Mouse (Mus musculus) intestine, postnatal 0 days (tissue): ENCODE measurements around the gene Nrxn1. TPM values are rescaled to one million over a fixed set of nuclear protein-coding genes. Genes with fewer than 3 reads are reported as not detected.

Experiments used
- ATAC-seq: fragments of 200-750 bp; cut with Nextera tagmentation; 2 replicates; pipeline ENCODE4 v1.8.0; 2017; ENCODE audit warnings: mild to moderate bottlenecking, moderate TSS enrichment, moderate library complexity
- H3K27ac ChIP-seq: fragments of 300-500 bp; sonication (generic); 2 replicates; pipeline ENCODE4 v1.5.1; 2014; ENCODE audit warnings: mild to moderate bottlenecking, low read depth, low read length, moderate library complexity
- H3K27me3 ChIP-seq: fragments of 300-500 bp; sonication (generic); replicated peaks from 2 replicates; pipeline ENCODE4 v1.6.1; 2014; ENCODE audit warnings: low read length, mixed read lengths; ENCODE audit not compliant: control insufficient read depth, insufficient read depth
- H3K36me3 ChIP-seq: fragments of 300-500 bp; sonication (generic); 2 replicates; pipeline ENCODE4 v1.6.1; 2014; ENCODE audit warnings: mild to moderate bottlenecking, moderate library complexity; ENCODE audit not compliant: control insufficient read depth, insufficient read depth
- H3K4me1 ChIP-seq: fragments of 300-500 bp; sonication (generic); replicated peaks from 2 replicates; pipeline ENCODE4 v1.6.1; 2014; ENCODE audit warnings: antibody characterized with exemption, low read length, mixed read lengths; ENCODE audit not compliant: control insufficient read depth, insufficient read depth
- H3K4me2 ChIP-seq: fragments of 300-500 bp; sonication (generic); replicated peaks from 2 replicates; pipeline ENCODE4 v1.6.1; 2014; ENCODE audit warnings: low read depth, mild to moderate bottlenecking, moderate library complexity
- H3K4me3 ChIP-seq: fragments of 300-500 bp; sonication (generic); 2 replicates; pipeline ENCODE4 v1.5.1; 2014; ENCODE audit warnings: low read depth, low read length
- H3K9ac ChIP-seq: fragments of 300-500 bp; sonication (generic); 2 replicates; pipeline ENCODE4 v1.6.1; 2014; ENCODE audit warnings: mild to moderate bottlenecking, low read depth, low read length
- H3K9me3 ChIP-seq: fragments of 300-500 bp; sonication (generic); 2 replicates; pipeline ENCODE4 v1.6.1; 2016; ENCODE audit warnings: mixed run types; ENCODE audit not compliant: control insufficient read depth
- CTCF ChIP-seq: sonication (generic); IDR thresholded peaks from 2 replicates; pipeline ENCODE4 v1.5.1; 2016; ENCODE audit warnings: low read depth, mild to moderate bottlenecking, control low read depth, antibody characterized with exemption, moderate library complexity
- WGBS: fragments of 180-500 bp; shearing (Covaris S2); extraction: QIAGEN DNeasy Blood & Tissue Kit; methylation state at CpG from one replicate; pipeline ENCODE4 v1.1.7; 2014; 5-methylcytosine and 5-hydroxymethylcytosine counted together
- polyA plus RNA-seq: library from polyadenylated mRNA; unstranded; fragments of >200 nt; fragmentation: Nextera tagmentation; extraction: Ambion mirVana; gene quantifications from 2 replicates; pipeline ENCODE4 v1.2.1, GENCODE M21; 2015

Nrxn1 gene
- polyA plus RNA-seq, 1 experiment from 2014 or later = 0.99 TPM

GRCm38 (mm10) chr17:90129183-90129582 is 963.7 kb downstream of the Nrxn1 start:
- Histone ChIP-seq H3K27ac (no peak overlapping the region), H3K27me3 (no peaks in the 10 kb centered on the region), H3K4me1 (no peaks in the 10 kb centered on the region), H3K36me3 (no peaks in the 10 kb centered on the region), H3K4me3 (no peak overlapping the region), H3K9me3 (no peaks in the 10 kb centered on the region), H3K4me2 (no peak overlapping the region), H3K9ac (no peak overlapping the region)
- TF ChIP-seq CTCF = no peak
- 76% methylated on average over 2 of the region's 2 CpGs for WGBS
- no peak for ATAC-seq

GRCm38 (mm10) chr17:90127561-90127960 is 965.3 kb downstream of the Nrxn1 start:
- WGBS = 55% methylated on average over 1 of the region's 1 CpGs
- no peak for TF ChIP-seq CTCF
- no peak for ATAC-seq
- no peak overlapping the region for H3K4me2 ChIP-seq
- no peaks in the 10 kb centered on the region for H3K9me3 ChIP-seq
- no peak overlapping the region for H3K27ac ChIP-seq
- no peak overlapping the region for H3K9ac ChIP-seq
- no peaks in the 10 kb centered on the region for H3K4me1 ChIP-seq
- no peak overlapping the region for H3K4me3 ChIP-seq
- H3K36me3 ChIP-seq = no peaks in the 10 kb centered on the region
- no peaks in the 10 kb centered on the region for H3K27me3 ChIP-seq

GRCm38 (mm10) chr17:90122796-90123481 is 969.9 kb downstream of the Nrxn1 start:
- Histone ChIP-seq H3K27ac (no peak overlapping the region), H3K27me3 (no peaks in the 10 kb centered on the region), H3K36me3 (no peaks in the 10 kb centered on the region), H3K9ac (no peak overlapping the region), H3K4me1 (no peaks in the 10 kb centered on the region), H3K9me3 (no peaks in the 10 kb centered on the region), H3K4me2 (no peak overlapping the region), H3K4me3 (no peak overlapping the region)
- no peak for ATAC-seq
- 81% methylated on average over 5 of the region's 5 CpGs for WGBS
- TF ChIP-seq CTCF = no peak

GRCm38 (mm10) chr17:90116241-90116640 is 976.6 kb downstream of the Nrxn1 start:
- H3K4me1 ChIP-seq = no peaks in the 10 kb centered on the region
- H3K4me3 ChIP-seq = no peak overlapping the region
- no peak overlapping the region for H3K9ac ChIP-seq
- no peaks in the 10 kb centered on the region for H3K36me3 ChIP-seq
- 87% methylated on average over 2 of the region's 2 CpGs for WGBS
- H3K27ac ChIP-seq = no peak overlapping the region
- H3K4me2 ChIP-seq = no peak overlapping the region
- no peak for ATAC-seq
- no peaks in the 10 kb centered on the region for H3K27me3 ChIP-seq
- no peak for TF ChIP-seq CTCF
- H3K9me3 ChIP-seq = no peaks in the 10 kb centered on the region

- H3K27ac ChIP-seq = no peak overlapping the region
- no peak overlapping the region for H3K4me2 ChIP-seq
- no peaks in the 10 kb centered on the region for H3K27me3 ChIP-seq
- TF ChIP-seq CTCF = no peak
- ATAC-seq = no peak
- no peak overlapping the region for H3K9ac ChIP-seq
- no peak overlapping the region for H3K4me3 ChIP-seq
- no peaks in the 10 kb centered on the region for H3K9me3 ChIP-seq
- H3K36me3 ChIP-seq = no peaks in the 10 kb centered on the region
- 83% methylated on average over 3 of the region's 3 CpGs for WGBS
- H3K4me1 ChIP-seq = no peaks in the 10 kb centered on the region
Measured at GRCm38 (mm10) chr17:90094999-90095398, 997.9 kb downstream of the Nrxn1 start.

- TF ChIP-seq CTCF = no peak
- no peak overlapping the region for H3K27ac ChIP-seq
- H3K36me3 ChIP-seq = no peaks in the 10 kb centered on the region
- peak; percentile 71 for ATAC-seq
- H3K4me2 ChIP-seq = peak overlapping the region; percentile 59
- no peaks in the 10 kb centered on the region for H3K4me1 ChIP-seq
- no peaks in the 10 kb centered on the region for H3K9me3 ChIP-seq
- peak overlapping the region; percentile 18; the same call in 1 of the 2 replicates for H3K4me3 ChIP-seq
- WGBS = 1% methylated on average over 12 of the region's 12 CpGs
- no peak overlapping the region for H3K9ac ChIP-seq
- H3K27me3 ChIP-seq = no peaks in the 10 kb centered on the region
Measured at GRCm38 (mm10) chr17:90088314-90088650, 1004.6 kb downstream of the Nrxn1 start.
